9 mouse cellular contexts compared by ENCODE assay signal in genomic region chr19:46369204-46369603, GRCm38 (mm10). TPM values are rescaled to one million over a fixed set of nuclear protein-coding genes. Genes with fewer than 3 reads are reported as not detected.
DNase-seq lines count a peak whose midpoint lies in the region; ATAC-seq lines count a peak whose summit lies in the region.
"Had no signal": no experiment of that assay in that cellular context is flagged by ENCODE, and none has a peak within 500 bp of the region (broad histone marks: within the 10 kb centered on the region; RNA-seq: fewer than 3 reads in every experiment).

No protein-coding gene starts in this region.

- no peaks in the 10 kb centered on the region for H3K27me3 ChIP-seq in midbrain, embryonic 11.5 days (ENCODE audit: control insufficient read depth, insufficient read depth, low read length)
- H3K27me3 ChIP-seq in midbrain, embryonic 13.5 days = no peaks in the 10 kb centered on the region
- H3K27me3 ChIP-seq: liver, embryonic 15.5 days had no signal

- no peak overlapping the region for H3K27ac ChIP-seq in midbrain, embryonic 11.5 days (ENCODE audit: low read depth, low read length)
- no peak overlapping the region for H3K27ac ChIP-seq in midbrain, embryonic 13.5 days
- H3K27ac ChIP-seq: liver, embryonic 15.5 days had no signal

- H3K4me3 ChIP-seq in midbrain, embryonic 11.5 days (ENCODE audit: low read depth, low read length) = no peak overlapping the region
- no peak overlapping the region for H3K4me3 ChIP-seq in midbrain, embryonic 13.5 days (replicated peaks)
- H3K4me3 ChIP-seq: liver, embryonic 15.5 days had no signal

- DNase-seq in midbrain, embryonic 11.5 days (ENCODE audit: low spot score, missing footprints) = peak; percentile 88
- DNase-seq in adrenal gland, adult 18-20 months (ENCODE audit: low spot score in 2 of 2) = peak; percentile 48 to 51
- DNase-seq in embryo, embryonic 10.5 days (ENCODE audit: low spot score) = peak; percentile 73
- DNase-seq in heart, postnatal 14 days = peak; percentile 78
- peak; percentile 60 for DNase-seq in layer of hippocampus, adult 9-11 months
- DNase-seq in testis, postnatal 10 days (ENCODE audit: low spot score) = peak; percentile 75

- intact Hi-C loops in heart, postnatal 14 days (cut with DNase I) = loop anchor here (1.0 to 2.0 kb wide), 2 partner anchors 30 to 64 kb away; partner anchors contain the start of gene Nfkb2

- no peak overlapping the region for H3K4me2 ChIP-seq in midbrain, embryonic 11.5 days
- no peak overlapping the region for H3K4me2 ChIP-seq in midbrain, embryonic 13.5 days (replicated peaks)
- H3K4me2 ChIP-seq: liver, embryonic 15.5 days had no signal

- H3K9me3 ChIP-seq in midbrain, embryonic 11.5 days (ENCODE audit: control insufficient read depth, low read length) = no peaks in the 10 kb centered on the region
- no peaks in the 10 kb centered on the region for H3K9me3 ChIP-seq in midbrain, embryonic 13.5 days
- H3K9me3 ChIP-seq: liver, embryonic 15.5 days had no signal

- WGBS in midbrain, embryonic 11.5 days = 38% methylated on average over 4 of the region's 4 CpGs
- 39% methylated on average over 4 of the region's 4 CpGs for WGBS in midbrain, embryonic 13.5 days

- H3K4me1 ChIP-seq in midbrain, embryonic 11.5 days (ENCODE audit: control insufficient read depth, insufficient read depth, low read length) = no peaks in the 10 kb centered on the region
- H3K4me1 ChIP-seq in midbrain, embryonic 13.5 days (replicated peaks) = no peaks in the 10 kb centered on the region

- no peak overlapping the region for H3K9ac ChIP-seq in midbrain, embryonic 11.5 days (ENCODE audit: low read length)
- no peak overlapping the region for H3K9ac ChIP-seq in midbrain, embryonic 13.5 days (replicated peaks)
- H3K9ac ChIP-seq: liver, embryonic 15.5 days had no signal

- no peak for ATAC-seq in midbrain, embryonic 11.5 days (ENCODE audit: low FRiP score)
- no peak for ATAC-seq in midbrain, embryonic 13.5 days
- ATAC-seq in megakaryocyte-erythroid progenitor cell, adult 5-6 weeks (replicated peaks; ENCODE audit: low FRiP score, low TSS enrichment, poor library complexity, severe bottlenecking) = peak; percentile 83

- no peaks in the 10 kb centered on the region for H3K36me3 ChIP-seq in midbrain, embryonic 11.5 days (ENCODE audit: control insufficient read depth, insufficient read depth, low read length)
- H3K36me3 ChIP-seq in midbrain, embryonic 13.5 days = no peaks in the 10 kb centered on the region

RNA-seq across cellular contexts. Expression of gene 2310034G01Rik, which starts 19.1 kb away (rescaled TPM):
- 1.2 and 1.6 TPM in 2 replicates for polyA plus RNA-seq in midbrain, embryonic 11.5 days (2014; fragmentation: Nextera tagmentation; extraction: Ambion mirVana)
- 1.7 TPM in 2 replicates for polyA plus RNA-seq in midbrain, embryonic 13.5 days (2015; fragmentation: Nextera tagmentation; extraction: Ambion mirVana)
- 1 to 10 TPM; 1.2 TPM for total RNA-seq in adrenal gland, adult 18-20 months (2021)
- total RNA-seq in heart, postnatal 14 days (2021) = under 1 TPM; 0.22 to 0.48 TPM
- 0.55 TPM in 1 of 2 replicates, not detected in the other for total RNA-seq in megakaryocyte-erythroid progenitor cell, adult 5-6 weeks (2014; fragmentation: Nextera tagmentation)
- 0.56 TPM in 1 of 2 replicates, not detected in the other for total RNA-seq in megakaryocyte-erythroid progenitor cell, adult 5-6 weeks (2017)

RNA-seq across cellular contexts. Expression of gene Actr1a, which starts 26.3 kb away (rescaled TPM):
- polyA plus RNA-seq in midbrain, embryonic 11.5 days (2014; fragmentation: Nextera tagmentation; extraction: Ambion mirVana) = 228 and 233 TPM in 2 replicates
- 331 and 333 TPM in 2 replicates for polyA plus RNA-seq in midbrain, embryonic 13.5 days (2015; fragmentation: Nextera tagmentation; extraction: Ambion mirVana)
- 100 to 1,000 TPM; 121 to 122 TPM for total RNA-seq in adrenal gland, adult 18-20 months (2021)
- total RNA-seq in heart, postnatal 14 days (2021) = 100 to 1,000 TPM; 104 to 108 TPM
- total RNA-seq in megakaryocyte-erythroid progenitor cell, adult 5-6 weeks (2014; fragmentation: Nextera tagmentation) = 86.5 and 93.6 TPM in 2 replicates
- total RNA-seq in megakaryocyte-erythroid progenitor cell, adult 5-6 weeks (2017) = 67.5 and 90.5 TPM in 2 replicates

RNA-seq across cellular contexts. Expression of gene Sufu, which starts 27.5 kb away (rescaled TPM):
- polyA plus RNA-seq in midbrain, embryonic 11.5 days (2014; fragmentation: Nextera tagmentation; extraction: Ambion mirVana) = 33.7 and 38.7 TPM in 2 replicates
- 27.7 and 28.6 TPM in 2 replicates for polyA plus RNA-seq in midbrain, embryonic 13.5 days (2015; fragmentation: Nextera tagmentation; extraction: Ambion mirVana)
- total RNA-seq in adrenal gland, adult 18-20 months (2021) = 10 to 100 TPM; 17.9 to 20.3 TPM
- 10 to 100 TPM; 15.1 to 15.3 TPM for total RNA-seq in heart, postnatal 14 days (2021)
- 16.3 and 19.9 TPM in 2 replicates for total RNA-seq in megakaryocyte-erythroid progenitor cell, adult 5-6 weeks (2014; fragmentation: Nextera tagmentation)
- total RNA-seq in megakaryocyte-erythroid progenitor cell, adult 5-6 weeks (2017) = 4.5 and 7.4 TPM in 2 replicates

RNA-seq across cellular contexts. Expression of gene Mfsd13a, which starts 28.3 kb away (rescaled TPM):
- polyA plus RNA-seq in midbrain, embryonic 11.5 days (2014; fragmentation: Nextera tagmentation; extraction: Ambion mirVana) = 4.3 and 5.5 TPM in 2 replicates
- polyA plus RNA-seq in midbrain, embryonic 13.5 days (2015; fragmentation: Nextera tagmentation; extraction: Ambion mirVana) = 7.8 and 9.2 TPM in 2 replicates
- 1 to 10 TPM; 9.3 to 9.4 TPM for total RNA-seq in adrenal gland, adult 18-20 months (2021)
- total RNA-seq in heart, postnatal 14 days (2021) = 1 to 10 TPM; 2.9 to 3.6 TPM
- 15.0 and 16.5 TPM in 2 replicates for total RNA-seq in megakaryocyte-erythroid progenitor cell, adult 5-6 weeks (2014; fragmentation: Nextera tagmentation)
- 1.3 and 1.7 TPM in 2 replicates for total RNA-seq in megakaryocyte-erythroid progenitor cell, adult 5-6 weeks (2017)

RNA-seq across cellular contexts. Expression of gene Cuedc2, which starts 30.7 kb away (rescaled TPM):
- polyA plus RNA-seq in midbrain, embryonic 11.5 days (2014; fragmentation: Nextera tagmentation; extraction: Ambion mirVana) = 215 and 221 TPM in 2 replicates
- 290 TPM in 2 replicates for polyA plus RNA-seq in midbrain, embryonic 13.5 days (2015; fragmentation: Nextera tagmentation; extraction: Ambion mirVana)
- total RNA-seq in adrenal gland, adult 18-20 months (2021) = 10 to 100 TPM; 72.1 to 77.9 TPM
- total RNA-seq in heart, postnatal 14 days (2021) = 10 to 100 TPM; 88.0 to 89.6 TPM
- 58.5 and 61.2 TPM in 2 replicates for total RNA-seq in megakaryocyte-erythroid progenitor cell, adult 5-6 weeks (2014; fragmentation: Nextera tagmentation)
- 100 and 121 TPM in 2 replicates for total RNA-seq in megakaryocyte-erythroid progenitor cell, adult 5-6 weeks (2017)
